Comparison of ENCODE assay signal across 16 mouse cellular contexts in genomic region chr1:153023875-153024274, GRCm38 (mm10).
"Had no signal": no experiment of that assay in that cellular context is flagged by ENCODE, and none has a peak within 500 bp of the region (broad histone marks: within the 10 kb centered on the region; RNA-seq: fewer than 3 reads in every experiment).

No protein-coding gene starts in this region.

- H3K27me3 ChIP-seq: neural tube, embryonic 13.5 days; neural tube, embryonic 15.5 days; stomach, embryonic 15.5 days had no signal

- H3K36me3 ChIP-seq: neural tube, embryonic 13.5 days; neural tube, embryonic 15.5 days; stomach, embryonic 15.5 days had no signal

- H3K4me2 ChIP-seq: neural tube, embryonic 13.5 days; neural tube, embryonic 15.5 days; stomach, embryonic 15.5 days had no signal

- H3K9ac ChIP-seq: neural tube, embryonic 13.5 days; neural tube, embryonic 15.5 days; stomach, embryonic 15.5 days had no signal

- H3K4me1 ChIP-seq: neural tube, embryonic 15.5 days; stomach, embryonic 15.5 days had no signal

- H3K4me3 ChIP-seq: neural tube, embryonic 13.5 days; neural tube, embryonic 15.5 days; stomach, embryonic 15.5 days had no signal

- H3K27ac ChIP-seq: neural tube, embryonic 13.5 days; neural tube, embryonic 15.5 days; stomach, embryonic 15.5 days; stomach, postnatal 0 days had no signal

- H3K9me3 ChIP-seq: neural tube, embryonic 13.5 days; neural tube, embryonic 15.5 days; stomach, embryonic 15.5 days had no signal

- DNase-seq: retina, postnatal 1 day; right cerebral cortex, adult 18-20 months; right cerebral cortex, postnatal 14 days; right cerebral cortex, postnatal 25 days; right cerebral cortex, postnatal 4 days; spleen, adult 18-20 months; thymus, adult 18-20 months; thymus, adult 2 months; thymus, postnatal 14 days; thymus, postnatal 25 days; thymus, postnatal 36 days; thymus, postnatal 4 days had no signal
